Mouse (Mus musculus) myocyte (in vitro differentiated cells): ENCODE measurements around the gene Pank2. TPM values are rescaled to one million over a fixed set of nuclear protein-coding genes. Genes with fewer than 3 reads are reported as not detected.
A peak's percentile ranks its signal among the peaks of the same experiment; 100 is the strongest.

Source experiments
- H3K27me3 ChIP-seq: one replicate; pipeline ENCODE4 v1.6.1; 2011; ENCODE audit not compliant: control insufficient read depth, insufficient read depth, insufficient read length
- H3K36me3 ChIP-seq: one replicate; pipeline ENCODE4 v1.6.1; 2011; ENCODE audit not compliant: control insufficient read depth, insufficient read depth
- H3K4me2 ChIP-seq: one replicate; pipeline ENCODE4 v1.6.1; 2011; ENCODE audit warnings: low read depth, control low read depth
- H3K4me3 ChIP-seq: one replicate; pipeline ENCODE4 v1.5.1; 2011; ENCODE audit warnings: mild to moderate bottlenecking, control low read depth, moderate library complexity
- H3K79me2 ChIP-seq: one replicate; pipeline ENCODE4 v1.6.1; 2011; ENCODE audit not compliant: control insufficient read depth, insufficient read depth
- H3ac ChIP-seq: one replicate; pipeline ENCODE4 v1.6.1; 2011; ENCODE audit not compliant: control insufficient read depth, insufficient read length
- CEBPB ChIP-seq: IDR thresholded peaks from 2 replicates; pipeline ENCODE4 v1.6.1; 2011; ENCODE audit warnings: mild to moderate bottlenecking, moderate library complexity; ENCODE audit not compliant: poor library complexity, insufficient read depth, severe bottlenecking
- E2F4 ChIP-seq: IDR thresholded peaks from one replicate; pipeline ENCODE4 v1.6.1; 2011; ENCODE audit warnings: mild to moderate bottlenecking, control low read depth, moderate library complexity; ENCODE audit not compliant: insufficient read depth
- MAX ChIP-seq: IDR thresholded peaks from one replicate; pipeline ENCODE4 v1.6.1; 2011; ENCODE audit warnings: low read depth, mild to moderate bottlenecking, control low read depth
- MYOD1 ChIP-seq, 3 experiments: IDR thresholded peaks; one replicate each; pipeline ENCODE4 v1.6.1; 2011; ENCODE audit warnings: control low read depth in 2 of 3, low read depth in 2 of 3, mild to moderate bottlenecking in 2 of 3, moderate library complexity in 1 of 3; ENCODE audit not compliant: insufficient read length in 2 of 3, control insufficient read depth in 1 of 3
- MYOG ChIP-seq, 3 experiments: IDR thresholded peaks; one replicate each; pipeline ENCODE4 v1.6.1; 2011; ENCODE audit warnings: control low read depth in 2 of 3, low read depth in 2 of 3, mild to moderate bottlenecking in 2 of 3; ENCODE audit not compliant: insufficient read length in 2 of 3, control insufficient read depth in 1 of 3, insufficient read depth in 1 of 3
- POLR2A ChIP-seq: IDR thresholded peaks from one replicate; pipeline ENCODE4 v1.6.1; 2011; ENCODE audit warnings: low read depth, mild to moderate bottlenecking, control low read depth, moderate library complexity; ENCODE audit not compliant: insufficient read length
- POLR2AphosphoS2 ChIP-seq: IDR thresholded peaks from one replicate; pipeline ENCODE4 v1.6.1; 2011; ENCODE audit warnings: low read depth, control low read depth; ENCODE audit not compliant: insufficient read length
- REST ChIP-seq: IDR thresholded peaks from one replicate; pipeline ENCODE4 v1.6.1; 2011; ENCODE audit warnings: mild to moderate bottlenecking, control low read depth, moderate library complexity; ENCODE audit not compliant: insufficient read depth, insufficient read length
- SRF ChIP-seq: IDR thresholded peaks from one replicate; pipeline ENCODE4 v1.6.1; 2011; ENCODE audit warnings: low read depth; ENCODE audit not compliant: control insufficient read depth, insufficient read length
- TCF12 ChIP-seq: IDR thresholded peaks from one replicate; pipeline ENCODE4 v1.6.1; 2011; ENCODE audit warnings: mild to moderate bottlenecking, control low read depth; ENCODE audit not compliant: poor library complexity, insufficient read depth, severe bottlenecking
- TCF3 ChIP-seq: IDR thresholded peaks from one replicate; pipeline ENCODE4 v1.6.1; 2011; ENCODE audit warnings: low read depth, control low read depth; ENCODE audit not compliant: insufficient read length
- USF1 ChIP-seq: IDR thresholded peaks from one replicate; pipeline ENCODE4 v1.6.1; 2011; ENCODE audit warnings: low read depth, mild to moderate bottlenecking, control low read depth, moderate library complexity
- polyA plus RNA-seq: library from polyadenylated mRNA; unstranded; fragments of >200 nt; fragmentation: generic; extraction: Trizol; gene quantifications from one replicate; pipeline ENCODE4 v1.2.1, GENCODE M21; 2012; ENCODE audit warnings: missing spikeins

Gene Pank2
- polyA plus RNA-seq, result 26.2 TPM

DNA sequence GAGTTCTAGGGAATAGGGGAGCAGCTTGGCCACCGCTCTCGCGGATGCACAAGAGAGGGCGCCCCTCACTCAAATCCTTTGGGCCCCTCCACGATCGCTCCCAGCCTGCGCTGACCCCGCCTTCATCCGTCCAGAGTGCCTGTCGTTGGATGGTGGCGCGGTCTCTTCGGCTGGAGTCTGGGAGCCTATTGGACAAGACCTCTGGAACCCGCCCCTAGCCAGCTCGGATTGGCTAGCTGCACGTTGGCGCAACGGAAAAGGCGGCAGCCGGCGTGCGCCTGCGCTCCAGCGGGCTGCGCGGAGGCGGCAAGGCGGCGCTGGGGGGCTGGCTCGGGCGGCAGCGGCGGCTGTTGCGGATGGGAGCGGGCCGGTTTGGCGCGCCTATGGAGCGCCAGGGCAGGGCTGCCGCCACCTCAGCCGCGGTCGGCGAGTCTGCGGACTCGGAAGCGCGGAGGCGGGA is at the start of gene Pank2:
Gene Pank2 (plus strand): TSS at position 283 of the 460 bp plus-strand sequence.
- peak within 1 kb of the TSS; percentile 52 for H3K4me3 ChIP-seq
- peaks cover 43% of the 10 kb centered on the region for H3K79me2 ChIP-seq
- H3K4me2 ChIP-seq, result peak within 1 kb of the TSS; percentile 81
- H3ac ChIP-seq, result peak within 1 kb of the TSS; percentile 34
- TF ChIP-seq MYOD1 (IDR thresholded peaks at IDR 0.05; ENCODE audit: control insufficient read depth in 1 of 3, insufficient read length in 2 of 3, low read depth in 2 of 3), result peak in 1 of 3 experiments; percentile 54
- TF ChIP-seq USF1, result no peak
- no peak for TF ChIP-seq REST
- peak in 2 of 3 experiments; percentile 23 to 42 for TF ChIP-seq MYOG (IDR thresholded peaks at IDR 0.05; ENCODE audit: control insufficient read depth in 1 of 3, insufficient read depth in 1 of 3, insufficient read length in 2 of 3, low read depth in 2 of 3)
- TF ChIP-seq POLR2A, result peak; percentile 93
- peak; percentile 45 for TF ChIP-seq SRF
- no peak for TF ChIP-seq CEBPB
- peak; percentile 86 for TF ChIP-seq POLR2AphosphoS2
- TF ChIP-seq E2F4, result peak; percentile 29
- no peak for TF ChIP-seq MAX
- no peaks in the 10 kb centered on the region for H3K27me3 ChIP-seq
- H3K36me3 ChIP-seq, result no peaks in the 10 kb centered on the region

DNA sequence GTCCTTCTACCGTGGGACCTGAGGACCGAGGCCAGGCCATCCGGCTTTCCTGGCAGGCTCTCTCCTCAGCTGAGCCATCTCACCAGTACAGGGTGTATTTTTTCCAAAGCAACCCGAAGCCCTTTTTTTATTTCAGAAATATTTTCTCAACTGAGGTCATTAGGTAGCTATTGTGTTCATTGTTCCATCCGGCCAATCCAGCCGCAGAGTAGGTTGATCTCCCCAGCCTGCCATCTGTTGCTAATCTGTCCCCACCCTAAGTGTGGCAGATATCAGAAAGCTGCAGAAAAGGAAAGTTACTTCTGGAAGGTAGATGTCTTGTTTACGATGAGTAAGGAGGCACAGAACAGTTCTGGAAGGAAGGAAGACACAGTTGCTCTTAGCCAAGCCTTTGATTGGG is 48.5 kb upstream of the Pank2 start:
- Histone ChIP-seq H3ac (no peak overlapping the region), H3K36me3 (no peaks in the 10 kb centered on the region), H3K4me3 (no peak overlapping the region), H3K79me2 (peaks cover 6% of the 10 kb centered on the region), H3K4me2 (no peak overlapping the region), H3K27me3 (no peaks in the 10 kb centered on the region)
- TF ChIP-seq E2F4, result no peak
- TF ChIP-seq CEBPB, result no peak
- TF ChIP-seq USF1, result no peak
- no peak for TF ChIP-seq POLR2A
- TF ChIP-seq MYOG (IDR thresholded peaks at IDR 0.05; ENCODE audit: control insufficient read depth in 1 of 3, insufficient read depth in 1 of 3, insufficient read length in 2 of 3, low read depth in 2 of 3), result no peak
- TF ChIP-seq MAX, result no peak
- no peak for TF ChIP-seq TCF12
- no peak for TF ChIP-seq SRF
- TF ChIP-seq REST, result no peak
- TF ChIP-seq MYOD1 (IDR thresholded peaks at IDR 0.05; ENCODE audit: control insufficient read depth in 1 of 3, insufficient read length in 2 of 3, low read depth in 2 of 3), result no peak

DNA sequence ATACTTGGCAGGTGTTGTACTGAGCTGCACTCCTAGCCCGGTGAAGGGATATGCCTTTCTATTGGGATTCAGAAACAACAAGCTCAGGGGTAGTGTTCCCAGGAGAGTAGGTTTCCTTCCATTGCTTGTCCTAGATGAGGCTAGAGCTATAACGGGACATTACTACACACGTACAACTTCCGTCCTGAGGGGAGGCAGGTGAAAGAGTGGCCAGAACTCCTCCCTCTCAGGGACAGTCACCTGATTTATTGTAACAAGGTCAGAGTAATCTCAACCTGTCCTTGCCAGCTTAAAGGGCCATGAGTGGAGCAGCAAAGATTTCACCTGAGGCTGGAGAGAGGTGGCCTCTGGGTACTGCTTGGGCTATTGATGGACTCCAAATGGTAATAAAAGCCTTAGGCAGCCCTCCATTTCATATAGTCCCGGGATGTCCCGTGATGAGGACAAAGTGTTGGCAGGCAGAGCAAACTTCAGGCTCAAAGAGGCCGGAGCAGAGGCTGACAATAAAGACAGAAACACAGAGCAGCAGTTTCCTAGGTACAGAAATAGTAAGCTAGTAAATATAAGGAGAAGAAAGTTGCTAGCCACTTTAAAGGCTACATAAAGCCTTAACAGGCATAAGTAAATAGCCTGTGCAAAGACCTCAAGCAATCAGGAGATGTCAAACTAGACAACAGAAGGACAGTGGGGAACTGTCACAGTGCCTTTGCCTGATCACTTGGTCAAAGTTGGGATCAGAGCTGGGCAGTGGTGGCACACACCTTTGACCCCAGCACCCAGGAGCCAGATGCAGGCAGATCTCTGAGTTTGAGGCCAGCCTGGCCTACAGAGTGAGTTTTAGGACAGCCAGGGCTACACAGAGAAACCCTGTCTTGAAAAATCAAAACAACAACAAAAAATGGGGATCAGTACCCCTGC is 46.1 kb upstream of the Pank2 start:
- Histone ChIP-seq H3ac (no peak overlapping the region), H3K4me3 (no peak overlapping the region), H3K27me3 (no peaks in the 10 kb centered on the region), H3K79me2 (peaks cover 6% of the 10 kb centered on the region), H3K36me3 (no peaks in the 10 kb centered on the region), H3K4me2 (no peak overlapping the region)
- TF ChIP-seq MYOG (IDR thresholded peaks at IDR 0.05; ENCODE audit: control insufficient read depth in 1 of 3, insufficient read depth in 1 of 3, insufficient read length in 2 of 3, low read depth in 2 of 3) (no peak), SRF (no peak), CEBPB (no peak), TCF3 (no peak), POLR2AphosphoS2 (no peak), MAX (no peak), REST (no peak), POLR2A (no peak), TCF12 (no peak), MYOD1 (IDR thresholded peaks at IDR 0.05; ENCODE audit: control insufficient read depth in 1 of 3, insufficient read length in 2 of 3, low read depth in 2 of 3) (no peak), USF1 (no peak), E2F4 (no peak)

DNA sequence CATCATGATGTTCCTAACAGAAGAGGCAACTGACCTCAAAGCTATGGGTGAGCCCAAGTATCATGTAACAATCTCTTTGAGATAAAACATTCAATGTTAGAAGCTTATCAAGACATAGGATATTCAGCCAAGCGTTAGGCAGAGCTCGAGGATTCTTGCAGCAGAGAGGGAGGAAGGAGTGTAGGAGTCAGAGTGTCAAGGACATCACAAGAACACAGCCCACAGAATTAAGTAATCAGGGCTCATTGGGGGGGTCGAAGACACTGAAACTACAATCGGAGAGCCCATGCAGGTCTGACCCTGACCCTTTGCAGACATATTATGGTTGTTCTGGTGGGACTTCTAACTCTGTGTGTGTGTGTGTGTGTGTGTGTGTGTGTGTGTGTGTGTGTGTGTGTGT is 42.3 kb upstream of the Pank2 start:
- no peak for TF ChIP-seq REST
- no peak for TF ChIP-seq SRF
- TF ChIP-seq POLR2AphosphoS2, result no peak
- Histone ChIP-seq H3K36me3 (no peaks in the 10 kb centered on the region), H3K27me3 (no peaks in the 10 kb centered on the region), H3K79me2 (no peaks in the 10 kb centered on the region), H3K4me2 (no peak overlapping the region), H3K4me3 (no peak overlapping the region), H3ac (no peak overlapping the region)
